Mouse (Mus musculus) limb, embryonic 14.5 days (tissue): ENCODE measurements around the gene Cpeb3. TPM values are rescaled to one million over a fixed set of nuclear protein-coding genes. Genes with fewer than 3 reads are reported as not detected.

ENCODE experiments used
- ATAC-seq: fragments of 200-750 bp; cut with Nextera tagmentation; 2 replicates; pipeline ENCODE4 v1.8.0; 2017; ENCODE audit warnings: low read depth, moderate number of reproducible peaks, moderate TSS enrichment; ENCODE audit not compliant: low FRiP score
- DNase-seq: peaks from one replicate; pipeline ENCODE4 v3.0.0-alpha.2; 2015; ENCODE audit warnings: low spot score
- H3K27ac ChIP-seq: fragments of 300-500 bp; sonication (generic); replicated peaks from 2 replicates; pipeline ENCODE4 v1.5.1; 2014; ENCODE audit warnings: low read depth, mild to moderate bottlenecking, low read length, moderate library complexity, mixed read lengths
- H3K27me3 ChIP-seq: fragments of 300-500 bp; sonication (generic); 2 replicates; pipeline ENCODE4 v1.6.1; 2014; ENCODE audit warnings: low read length, mixed read lengths; ENCODE audit not compliant: control insufficient read depth, insufficient read depth
- H3K36me3 ChIP-seq: fragments of 300-500 bp; sonication (generic); 2 replicates; pipeline ENCODE4 v1.6.1; 2014; ENCODE audit warnings: mild to moderate bottlenecking, low read length, moderate library complexity, mixed read lengths; ENCODE audit not compliant: control insufficient read depth, insufficient read depth
- H3K4me1 ChIP-seq: fragments of 300-500 bp; sonication (generic); 2 replicates; pipeline ENCODE4 v1.6.1; 2014; ENCODE audit warnings: antibody characterized with exemption, low read length, mixed read lengths; ENCODE audit not compliant: control insufficient read depth, insufficient read depth
- H3K4me2 ChIP-seq: fragments of 300-500 bp; sonication (generic); replicated peaks from 2 replicates; pipeline ENCODE4 v1.6.1; 2014; ENCODE audit warnings: low read depth, mild to moderate bottlenecking, low read length, moderate library complexity; ENCODE audit not compliant: severe bottlenecking
- H3K4me3 ChIP-seq: fragments of 300-500 bp; sonication (generic); replicated peaks from 2 replicates; pipeline ENCODE4 v1.5.1; 2014; ENCODE audit warnings: low read length
- H3K9ac ChIP-seq: fragments of 300-500 bp; sonication (generic); 2 replicates; pipeline ENCODE4 v1.6.1; 2014; ENCODE audit warnings: mild to moderate bottlenecking, low read depth, low read length, moderate library complexity; ENCODE audit not compliant: severe bottlenecking
- H3K9me3 ChIP-seq: fragments of 300-500 bp; sonication (generic); 2 replicates; pipeline ENCODE4 v1.6.1; 2016; ENCODE audit warnings: low read length; ENCODE audit not compliant: control insufficient read depth
- POLR2A ChIP-seq: fragments of 200-500 bp; IDR thresholded peaks from 2 replicates; pipeline ENCODE4 v1.8.0; 2012; ENCODE audit warnings: inconsistent platforms, mild to moderate bottlenecking, moderate library complexity, borderline replicate concordance; ENCODE audit not compliant: insufficient read depth, insufficient read length; ENCODE audit errors: extremely low read depth
- WGBS: fragments of 180-500 bp; shearing (Covaris S2); extraction: QIAGEN DNeasy Blood & Tissue Kit; methylation state at CpG from one replicate; pipeline ENCODE4 v1.1.7; 2014; 5-methylcytosine and 5-hydroxymethylcytosine counted together
- polyA plus RNA-seq, 2 experiments: library from polyadenylated mRNA; depleted of rRNA in 1 of 2; stranded (reverse) in 1 of 2; unstranded in 1 of 2; fragments of >200 nt; fragmentation: Nextera tagmentation in 1 of 2; extraction: Ambion mirVana in 1 of 2; gene quantifications; 2 replicates each; pipeline versions ENCODE4 v1.2.1 to v1.2.3; 2012 to 2014

The Cpeb3 gene
- polyA plus RNA-seq, 2 experiments = 1.4 to 1.6 TPM

DNA sequence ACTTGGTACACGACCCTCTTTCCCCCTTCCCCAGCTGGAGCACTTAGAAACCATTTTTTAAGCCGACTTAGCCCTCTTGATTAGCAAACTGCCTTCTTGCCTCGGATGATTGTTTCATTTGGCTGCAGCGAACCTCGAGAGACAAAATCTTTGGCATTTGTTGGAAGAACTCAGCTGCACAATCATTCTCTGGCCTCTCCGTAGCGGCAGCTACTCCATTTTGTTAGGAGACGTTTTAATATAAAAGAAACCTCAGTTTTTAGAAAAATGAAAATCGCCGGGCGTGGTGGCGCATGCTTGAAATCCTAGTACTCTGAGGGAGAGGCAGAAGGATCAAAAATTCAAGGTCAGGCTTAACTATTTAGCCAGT is 33.0 kb downstream of the Cpeb3 start:
- H3K27ac ChIP-seq = no peak overlapping the region
- ATAC-seq (no peak), DNase-seq (peak; percentile 19)
- H3K27me3 ChIP-seq = peaks cover 39% of the 10 kb centered on the region
- TF ChIP-seq POLR2A = no peak
- H3K36me3 ChIP-seq = no peaks in the 10 kb centered on the region
- peak overlapping the region; percentile 100 for H3K4me2 ChIP-seq
- no peaks in the 10 kb centered on the region for H3K9me3 ChIP-seq
- 1% methylated on average over 12 of the region's 12 CpGs for WGBS
- H3K4me3 ChIP-seq = peak overlapping the region; percentile 63
- peaks cover 11% of the 10 kb centered on the region; the same call in 1 of the 2 replicates for H3K4me1 ChIP-seq
- no peak overlapping the region for H3K9ac ChIP-seq

DNA sequence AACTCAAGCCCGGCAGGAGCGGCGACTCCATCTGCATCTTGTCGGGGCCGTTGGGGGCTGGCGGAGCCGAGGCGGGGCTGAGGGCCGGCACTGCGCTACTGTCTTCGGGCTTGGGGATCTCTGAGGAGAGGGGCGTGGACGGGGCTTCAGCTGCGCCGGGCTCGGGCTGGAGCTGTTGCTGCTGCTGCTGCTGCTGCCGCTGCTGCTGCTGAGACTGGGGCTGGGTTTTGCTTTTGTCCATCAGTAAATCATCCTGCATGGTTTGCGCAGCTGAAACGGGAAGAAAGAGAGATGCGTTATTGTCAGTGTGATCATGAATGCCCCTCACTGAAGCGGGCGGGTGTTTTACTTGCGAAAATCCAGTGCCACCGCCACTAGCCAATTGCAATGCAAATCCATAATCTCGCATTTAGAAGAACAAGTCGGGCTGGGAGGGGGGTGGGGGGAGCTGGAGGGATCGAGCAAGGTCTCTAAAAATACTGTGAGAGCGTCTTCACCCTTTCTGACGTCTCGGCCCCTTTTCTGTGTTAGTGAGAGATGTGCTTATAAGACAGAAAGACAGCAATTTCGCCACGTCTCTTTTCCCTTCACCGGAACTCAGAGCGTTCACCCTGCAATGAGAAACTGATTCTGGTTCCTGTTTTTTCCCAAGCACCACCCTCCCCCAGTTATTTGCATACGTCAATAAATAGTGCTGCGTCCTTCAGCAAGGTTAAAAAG is 33.5 kb downstream of the Cpeb3 start:
- no peaks in the 10 kb centered on the region for H3K36me3 ChIP-seq
- H3K4me2 ChIP-seq = peak overlapping the region; percentile 100
- peak overlapping the region; percentile 55 for H3K9ac ChIP-seq
- peak overlapping the region; percentile 63 for H3K4me3 ChIP-seq
- H3K4me1 ChIP-seq = peaks cover 11% of the 10 kb centered on the region; the same call in 1 of the 2 replicates
- TF ChIP-seq POLR2A = no peak
- peaks cover 39% of the 10 kb centered on the region for H3K27me3 ChIP-seq
- WGBS = under 1% methylated on average over 34 of the region's 36 CpGs
- ATAC-seq (peak; percentile 73), DNase-seq (peak; percentile 52)
- no peaks in the 10 kb centered on the region for H3K9me3 ChIP-seq
- no peak overlapping the region for H3K27ac ChIP-seq

DNA sequence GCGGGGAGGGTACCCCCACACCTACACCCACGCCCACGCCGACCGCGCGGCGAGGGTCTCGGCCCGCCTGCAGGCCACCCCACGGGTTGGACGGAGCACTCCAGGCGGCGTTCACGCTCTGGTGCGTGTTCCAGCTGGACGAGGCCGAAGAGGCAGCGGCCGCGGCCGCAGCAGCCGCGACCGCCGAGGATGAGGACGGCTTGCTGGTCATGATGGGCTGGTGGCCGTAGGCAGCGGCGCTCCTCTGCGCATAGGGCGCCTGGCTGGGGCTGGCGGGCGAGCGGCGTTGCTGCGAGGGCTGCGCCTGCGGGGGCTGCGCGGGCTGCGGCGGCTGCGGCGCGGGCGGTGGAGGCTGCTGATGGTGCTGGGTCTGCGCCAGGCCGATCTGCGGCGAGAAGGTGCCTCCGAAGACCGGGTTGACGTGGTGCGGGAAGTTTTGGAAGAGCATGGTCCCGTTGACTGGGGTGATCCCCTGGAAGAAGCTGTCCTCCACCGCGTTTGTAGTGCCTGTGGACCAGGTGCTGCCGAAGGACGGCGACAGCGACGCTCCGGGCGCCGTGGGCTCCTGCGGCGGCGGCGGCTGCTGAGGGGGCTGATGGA is 34.2 kb downstream of the Cpeb3 start:
- Histone ChIP-seq H3K4me3 (peak overlapping the region; percentile 63), H3K27me3 (peaks cover 39% of the 10 kb centered on the region), H3K4me2 (peak overlapping the region; percentile 100), H3K9me3 (no peaks in the 10 kb centered on the region), H3K9ac (peak overlapping the region; percentile 55), H3K4me1 (peaks cover 11% of the 10 kb centered on the region; the same call in 1 of the 2 replicates), H3K36me3 (no peaks in the 10 kb centered on the region), H3K27ac (no peak overlapping the region)
- DNase-seq (no peak), ATAC-seq (peak; percentile 45)
- WGBS = under 1% methylated on average over 63 of the region's 70 CpGs
- no peak for TF ChIP-seq POLR2A

DNA sequence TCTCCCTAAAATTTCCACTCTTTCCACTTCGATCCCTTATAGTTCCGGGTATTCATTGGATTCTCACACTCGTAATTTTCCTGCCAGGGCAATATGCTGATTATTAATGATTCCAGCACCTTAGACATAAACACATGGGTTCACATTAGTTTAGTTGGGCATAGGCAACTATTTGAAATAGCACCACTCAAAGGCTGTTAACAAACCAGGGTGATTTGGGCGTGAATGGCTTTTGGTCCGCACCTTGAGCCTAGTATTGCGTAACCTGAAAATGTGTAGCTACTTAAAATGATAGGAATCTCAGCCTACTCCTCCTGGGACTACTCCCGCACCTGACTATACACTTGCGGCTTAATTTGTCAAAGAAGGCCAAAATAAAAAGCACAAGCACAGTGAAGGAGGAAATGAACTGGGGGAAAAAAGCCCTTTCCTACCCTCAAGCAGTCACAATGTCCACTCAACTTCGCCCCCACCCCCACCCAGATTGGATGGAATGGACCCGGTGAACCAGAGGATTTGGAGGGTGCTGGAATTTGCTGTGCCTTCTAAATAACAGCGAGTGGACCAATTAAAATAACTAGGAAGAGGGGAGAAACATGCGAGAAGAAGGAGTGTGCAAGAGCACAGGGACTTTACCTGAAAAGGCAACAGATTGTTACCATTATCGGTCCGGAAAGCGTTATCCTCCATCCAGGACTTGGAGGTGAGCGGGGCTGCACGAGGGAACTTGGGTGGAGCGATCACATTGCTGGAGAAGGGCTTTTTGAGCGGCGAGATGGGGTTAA is 34.9 kb downstream of the Cpeb3 start:
- DNase-seq (no peak), ATAC-seq (no peak)
- TF ChIP-seq POLR2A = no peak
- Histone ChIP-seq H3K36me3 (no peaks in the 10 kb centered on the region), H3K27me3 (peaks cover 39% of the 10 kb centered on the region), H3K4me2 (peak overlapping the region; percentile 100), H3K4me3 (peak overlapping the region; percentile 63), H3K9me3 (no peaks in the 10 kb centered on the region), H3K9ac (peak overlapping the region; percentile 55), H3K27ac (no peak overlapping the region), H3K4me1 (peaks cover 11% of the 10 kb centered on the region; the same call in 1 of the 2 replicates)
- WGBS = 31% methylated on average over 20 of the region's 20 CpGs

DNA sequence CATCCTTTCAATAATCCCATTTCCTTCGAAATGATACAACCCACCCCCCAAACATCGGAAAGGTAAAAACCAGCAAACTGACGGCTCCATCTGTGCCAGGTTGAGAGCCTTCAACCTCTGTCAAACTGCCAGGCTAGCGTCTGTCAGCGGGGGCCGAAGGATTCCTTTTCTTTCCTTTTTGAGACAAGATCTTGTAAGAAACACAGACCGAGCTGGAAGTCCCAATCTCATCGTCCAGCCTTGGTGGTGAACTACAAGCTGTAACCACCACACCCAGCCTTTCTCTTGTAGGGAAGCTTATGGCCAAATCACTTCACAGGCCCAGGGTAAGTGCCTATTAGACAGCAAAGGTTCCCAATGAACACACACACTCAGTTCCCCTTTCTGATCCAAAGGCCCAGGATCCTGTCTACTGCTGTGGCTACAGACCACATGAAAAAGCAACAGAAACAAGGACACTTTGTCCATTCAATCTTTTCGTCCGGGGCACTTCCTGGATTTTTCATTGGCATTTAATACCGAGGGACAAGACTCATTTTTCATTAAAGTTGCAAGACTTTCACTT is 35.8 kb downstream of the Cpeb3 start:
- Histone ChIP-seq H3K27me3 (peaks cover 39% of the 10 kb centered on the region), H3K27ac (no peak overlapping the region), H3K4me2 (no peak overlapping the region), H3K4me1 (peaks cover 11% of the 10 kb centered on the region; the same call in 1 of the 2 replicates), H3K36me3 (no peaks in the 10 kb centered on the region), H3K9me3 (no peaks in the 10 kb centered on the region), H3K4me3 (no peak overlapping the region), H3K9ac (no peak overlapping the region)
- TF ChIP-seq POLR2A = no peak
- 75% methylated on average over 11 of the region's 11 CpGs for WGBS
- DNase-seq = no peak
- no peak for ATAC-seq
